Mouse (Mus musculus) right cerebral cortex, postnatal 25 days (tissue): ENCODE data around the gene Lrmp.
A peak's percentile ranks its signal among the peaks of the same experiment; 100 is the strongest.
"Not testable (repeated sequence)": the region's sequence is repeated elsewhere in the genome, so short reads cannot be mapped to it uniquely, and the experiment has no call there.

ENCODE experiments used
- DNase-seq: peaks from one replicate; pipeline ENCODE4 v3.0.0; 2022

The Lrmp gene

GRCm38 (mm10) chr6:145115476-145116097 lies at the start of gene Lrmp:
TSS of gene Lrmp (plus strand) at chr6:145115653.
- no peak for DNase-seq

GRCm38 (mm10) chr6:145066416-145066815 lies 49.0 kb upstream of the Lrmp start:
- no peak for DNase-seq

GRCm38 (mm10) chr6:145067679-145068078 lies 47.8 kb upstream of the Lrmp start:
- no peak for DNase-seq

- no peak for DNase-seq
These were observed 46.1 kb upstream of the Lrmp start for GRCm38 (mm10) chr6:145069397-145069796.

GRCm38 (mm10) chr6:145069921-145070320 lies 45.5 kb upstream of the Lrmp start:
- DNase-seq: no peak

- DNase-seq: no peak
These were observed 41.0 kb upstream of the Lrmp start for GRCm38 (mm10) chr6:145074461-145074860.

- peak; percentile 35 for DNase-seq
These were observed 40.3 kb upstream of the Lrmp start for GRCm38 (mm10) chr6:145075088-145075547.

GRCm38 (mm10) chr6:145075548-145076224 lies 39.8 kb upstream of the Lrmp start, which contains the start of gene Bcat1:
TSS of gene Bcat1 (minus strand) at chr6:145076184.
- DNase-seq: peak; percentile 13

GRCm38 (mm10) chr6:145076286-145076685 lies 39.2 kb upstream of the Lrmp start:
- no peak for DNase-seq

- DNase-seq: no peak
These were observed 36.2 kb upstream of the Lrmp start for GRCm38 (mm10) chr6:145079087-145079759.

- DNase-seq: no peak
These were observed 33.7 kb upstream of the Lrmp start for GRCm38 (mm10) chr6:145081721-145082120.

- DNase-seq: no peak
These were observed 30.9 kb upstream of the Lrmp start for GRCm38 (mm10) chr6:145084343-145085117.

- no peak for DNase-seq
These were observed 26.9 kb upstream of the Lrmp start for GRCm38 (mm10) chr6:145088451-145089113.

GRCm38 (mm10) chr6:145089373-145089772 lies 26.1 kb upstream of the Lrmp start:
- no peak for DNase-seq

- DNase-seq: no peak
These were observed 25.1 kb upstream of the Lrmp start for GRCm38 (mm10) chr6:145090201-145090863.

- no peak for DNase-seq
These were observed 24.5 kb upstream of the Lrmp start for GRCm38 (mm10) chr6:145090928-145091327.

- no peak for DNase-seq
These were observed 23.5 kb upstream of the Lrmp start for GRCm38 (mm10) chr6:145091998-145092397.

GRCm38 (mm10) chr6:145093038-145093622 lies 22.3 kb upstream of the Lrmp start:
- DNase-seq: not testable (repeated sequence)

GRCm38 (mm10) chr6:145094431-145094830 lies 21.0 kb upstream of the Lrmp start:
- DNase-seq: no peak

GRCm38 (mm10) chr6:145100923-145101322 lies 14.5 kb upstream of the Lrmp start:
- DNase-seq: no peak

GRCm38 (mm10) chr6:145104241-145104939 lies 11.1 kb upstream of the Lrmp start:
- DNase-seq: no peak
